Mouse (Mus musculus): ENCODE measurements around the gene Kdm4a.

Gene Kdm4a

GRCm38 (mm10) chr4:118179467-118180300, at the start of gene Kdm4a:
Gene Kdm4a, minus strand, starts transcription at chr4:118180043.
- peak; percentile 94 for DNase-seq (ENCODE audit: low spot score)

GRCm38 (mm10) chr4:118229035-118229770, 49.4 kb upstream of the Kdm4a start:
- DNase-seq (ENCODE audit: low spot score): no peak

GRCm38 (mm10) chr4:118227398-118227797, 47.6 kb upstream of the Kdm4a start:
- no peak for DNase-seq (ENCODE audit: low spot score)

- no peak for DNase-seq (ENCODE audit: low spot score)
Observed at GRCm38 (mm10) chr4:118221261-118221660, 41.4 kb upstream of the Kdm4a start.

GRCm38 (mm10) chr4:118220756-118221155, 40.9 kb upstream of the Kdm4a start:
- DNase-seq (ENCODE audit: low spot score): no peak

- no peak for DNase-seq (ENCODE audit: low spot score)
Observed at GRCm38 (mm10) chr4:118219487-118219886, 39.6 kb upstream of the Kdm4a start.

- no peak for DNase-seq (ENCODE audit: low spot score)
Observed at GRCm38 (mm10) chr4:118218521-118218920, 38.7 kb upstream of the Kdm4a start.

GRCm38 (mm10) chr4:118216726-118217595, 37.1 kb upstream of the Kdm4a start:
- no peak for DNase-seq (ENCODE audit: low spot score)

GRCm38 (mm10) chr4:118214891-118215290, 35.0 kb upstream of the Kdm4a start:
- no peak for DNase-seq (ENCODE audit: low spot score)

GRCm38 (mm10) chr4:118206918-118207640, 27.2 kb upstream of the Kdm4a start:
- no peak for DNase-seq (ENCODE audit: low spot score)

- no peak for DNase-seq (ENCODE audit: low spot score)
Observed at GRCm38 (mm10) chr4:118205906-118206305, 26.1 kb upstream of the Kdm4a start.

- no peak for DNase-seq (ENCODE audit: low spot score)
Observed at GRCm38 (mm10) chr4:118199093-118199492, 19.2 kb upstream of the Kdm4a start.

GRCm38 (mm10) chr4:118198606-118199005, 18.8 kb upstream of the Kdm4a start:
- no peak for DNase-seq (ENCODE audit: low spot score)

GRCm38 (mm10) chr4:118196185-118196584, 16.3 kb upstream of the Kdm4a start:
- no peak for DNase-seq (ENCODE audit: low spot score)

- DNase-seq (ENCODE audit: low spot score): no peak
Observed at GRCm38 (mm10) chr4:118180301-118181080, 648 bp upstream of the Kdm4a start.

GRCm38 (mm10) chr4:118178952-118179466, 834 bp downstream of the Kdm4a start:
- DNase-seq (ENCODE audit: low spot score): no peak

GRCm38 (mm10) chr4:118172461-118172860, 7.4 kb downstream of the Kdm4a start:
- DNase-seq (ENCODE audit: low spot score): no peak

- DNase-seq (ENCODE audit: low spot score): no peak
Observed at GRCm38 (mm10) chr4:118171006-118171405, 8.8 kb downstream of the Kdm4a start.

GRCm38 (mm10) chr4:118162123-118162522, 17.7 kb downstream of the Kdm4a start:
- DNase-seq (ENCODE audit: low spot score): no peak

- no peak for DNase-seq (ENCODE audit: low spot score)
Observed at GRCm38 (mm10) chr4:118157666-118158065, 22.2 kb downstream of the Kdm4a start.

GRCm38 (mm10) chr4:118156559-118156958, 23.3 kb downstream of the Kdm4a start:
- no peak for DNase-seq (ENCODE audit: low spot score)

Measured in ovary, adult 18-20 months (tissue).